Mouse (Mus musculus) myocyte (in vitro differentiated cells): ENCODE measurements around the gene Prrt4.

Experiments
- CEBPB ChIP-seq: IDR thresholded peaks from 2 replicates; pipeline ENCODE4 v1.6.1; 2011; ENCODE audit warnings: mild to moderate bottlenecking, moderate library complexity; ENCODE audit not compliant: poor library complexity, insufficient read depth, severe bottlenecking
- E2F4 ChIP-seq: IDR thresholded peaks from one replicate; pipeline ENCODE4 v1.6.1; 2011; ENCODE audit warnings: mild to moderate bottlenecking, control low read depth, moderate library complexity; ENCODE audit not compliant: insufficient read depth
- MYOD1 ChIP-seq, 3 experiments: IDR thresholded peaks; one replicate each; pipeline ENCODE4 v1.6.1; 2011; ENCODE audit warnings: control low read depth in 2 of 3, low read depth in 2 of 3, mild to moderate bottlenecking in 2 of 3, moderate library complexity in 1 of 3; ENCODE audit not compliant: insufficient read length in 2 of 3, control insufficient read depth in 1 of 3
- MYOG ChIP-seq, 3 experiments: IDR thresholded peaks; one replicate each; pipeline ENCODE4 v1.6.1; 2011; ENCODE audit warnings: control low read depth in 2 of 3, low read depth in 2 of 3, mild to moderate bottlenecking in 2 of 3; ENCODE audit not compliant: insufficient read length in 2 of 3, control insufficient read depth in 1 of 3, insufficient read depth in 1 of 3
- POLR2A ChIP-seq: IDR thresholded peaks from one replicate; pipeline ENCODE4 v1.6.1; 2011; ENCODE audit warnings: low read depth, mild to moderate bottlenecking, control low read depth, moderate library complexity; ENCODE audit not compliant: insufficient read length
- POLR2AphosphoS2 ChIP-seq: IDR thresholded peaks from one replicate; pipeline ENCODE4 v1.6.1; 2011; ENCODE audit warnings: low read depth, control low read depth; ENCODE audit not compliant: insufficient read length
- SRF ChIP-seq: IDR thresholded peaks from one replicate; pipeline ENCODE4 v1.6.1; 2011; ENCODE audit warnings: low read depth; ENCODE audit not compliant: control insufficient read depth, insufficient read length
- TCF12 ChIP-seq: IDR thresholded peaks from one replicate; pipeline ENCODE4 v1.6.1; 2011; ENCODE audit warnings: mild to moderate bottlenecking, control low read depth; ENCODE audit not compliant: poor library complexity, insufficient read depth, severe bottlenecking
- USF1 ChIP-seq: IDR thresholded peaks from one replicate; pipeline ENCODE4 v1.6.1; 2011; ENCODE audit warnings: low read depth, mild to moderate bottlenecking, control low read depth, moderate library complexity

- TF ChIP-seq POLR2A (no peak), MYOG (IDR thresholded peaks at IDR 0.05; ENCODE audit: control insufficient read depth in 1 of 3, insufficient read depth in 1 of 3, insufficient read length in 2 of 3, low read depth in 2 of 3) (no peak), USF1 (no peak), CEBPB (no peak), POLR2AphosphoS2 (no peak), TCF12 (no peak), SRF (no peak), MYOD1 (IDR thresholded peaks at IDR 0.05; ENCODE audit: control insufficient read depth in 1 of 3, insufficient read length in 2 of 3, low read depth in 2 of 3) (no peak), E2F4 (no peak)
Observed at GRCm38 (mm10) chr6:29156326-29156725, 23.1 kb downstream of the Prrt4 start.
